Mouse (Mus musculus) WW6 (cell line): ENCODE data around the gene Ythdf1.

Source experiments
- DNase-seq: peaks from one replicate; pipeline ENCODE4 v3.0.0-alpha.2; 2013; ENCODE audit warnings: low read depth, low spot score

The Ythdf1 gene

DNA sequence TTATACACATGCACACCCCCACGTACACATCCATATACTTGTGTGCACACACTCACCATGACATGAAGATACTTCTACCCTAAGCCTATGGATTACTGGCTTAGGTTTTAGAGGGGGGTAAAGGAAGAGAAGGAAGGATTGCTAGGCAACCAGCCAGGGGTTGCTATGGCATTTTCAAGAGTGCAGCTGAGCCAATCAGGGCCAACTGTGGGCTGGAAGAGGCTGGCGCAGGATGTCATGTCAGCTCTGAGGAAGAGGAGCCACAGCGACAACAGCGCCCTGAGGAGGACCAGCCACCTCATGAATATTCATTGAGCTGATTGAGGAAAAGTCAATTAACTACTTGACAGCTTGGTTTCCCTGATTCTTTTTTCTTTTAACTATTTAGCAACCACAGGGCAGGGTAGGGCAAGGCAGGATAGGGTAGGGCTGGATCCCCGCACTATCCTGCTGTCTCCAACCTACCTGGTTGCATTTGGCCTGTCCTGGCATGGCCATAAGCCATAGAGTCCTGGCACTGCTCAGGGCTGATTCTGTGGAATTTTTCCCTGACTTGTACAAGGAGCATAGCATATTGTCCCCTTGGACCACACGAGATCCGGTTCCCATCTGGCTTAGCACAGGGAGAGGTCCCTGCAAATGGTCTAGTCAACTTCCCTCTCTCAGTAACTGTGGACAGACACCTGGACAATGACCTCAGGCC lies 41.2 kb downstream of the Ythdf1 start:
- DNase-seq: no peak

- no peak for DNase-seq
These were observed 50.7 kb downstream of the Ythdf1 start for GRCm38 (mm10) chr2:180870006-180870405.

- DNase-seq: no peak
These were observed 59.2 kb downstream of the Ythdf1 start for GRCm38 (mm10) chr2:180861561-180861960.

- DNase-seq: no peak
These were observed 63.6 kb downstream of the Ythdf1 start for GRCm38 (mm10) chr2:180857121-180857520.

GRCm38 (mm10) chr2:180855005-180855544 lies 65.7 kb downstream of the Ythdf1 start:
- DNase-seq: no peak
